16 mouse cellular contexts compared by ENCODE assay signal in genomic region chr5:134933686-134934085, GRCm38 (mm10). TPM values are rescaled to one million over a fixed set of nuclear protein-coding genes. Genes with fewer than 3 reads are reported as not detected.
"Had no signal": no experiment of that assay in that cellular context is flagged by ENCODE, and none has a peak within 500 bp of the region (broad histone marks: within the 10 kb centered on the region; RNA-seq: fewer than 3 reads in every experiment).

No protein-coding gene starts in this region.

RNA-seq across cellular contexts. Expression of gene Cldn4, which starts 13.0 kb away (rescaled TPM):
- total RNA-seq: layer of hippocampus, adult 2 months; layer of hippocampus, postnatal 10 days; left cerebral cortex, postnatal 36 days; megakaryocyte progenitor cell, adult 5-6 weeks had no signal
- polyA plus RNA-seq: midbrain, embryonic 14.5 days; myocyte had no signal

RNA-seq across cellular contexts. Expression of gene Cldn13, which starts 18.4 kb away (rescaled TPM):
- total RNA-seq: layer of hippocampus, adult 2 months; layer of hippocampus, postnatal 10 days; left cerebral cortex, postnatal 36 days had no signal
- polyA plus RNA-seq: lung, adult 2 months; midbrain, embryonic 14.5 days; myocyte; neural tube, embryonic 15.5 days; small intestine, adult 2 months had no signal

RNA-seq across cellular contexts. Expression of gene Tmem270, which starts 27.2 kb away (rescaled TPM):
- total RNA-seq: layer of hippocampus, adult 2 months; layer of hippocampus, postnatal 10 days; left cerebral cortex, postnatal 36 days; megakaryocyte progenitor cell, adult 5-6 weeks had no signal
- polyA plus RNA-seq: kidney, embryonic 14.5 days; limb, embryonic 12.5 days; lung, adult 2 months; lung, postnatal 0 days; midbrain, embryonic 10.5 days; midbrain, embryonic 14.5 days; myocyte; neural tube, embryonic 11.5 days; neural tube, embryonic 15.5 days; small intestine, adult 2 months; stomach, embryonic 14.5 days; thymus, postnatal 0 days had no signal

RNA-seq across cellular contexts. Expression of gene Cldn3, which starts 52.3 kb away (rescaled TPM):
- total RNA-seq: megakaryocyte progenitor cell, adult 5-6 weeks had no signal
- polyA plus RNA-seq: myocyte had no signal
